Mouse (Mus musculus): ENCODE measurements around the gene Psmd4. TPM values are rescaled to one million over a fixed set of nuclear protein-coding genes. Genes with fewer than 3 reads are reported as not detected.

Psmd4 gene
- polyA plus RNA-seq, 1 experiment from 2014 or later, result 277 TPM

- H3K9ac ChIP-seq, result no peak overlapping the region
- no peak overlapping the region for H3K4me3 ChIP-seq
- H3K4me1 ChIP-seq, result peaks cover 16% of the 10 kb centered on the region
- no peaks in the 10 kb centered on the region for H3K27me3 ChIP-seq (replicated peaks)
- no peak for ATAC-seq (replicated peaks)
- no peaks in the 10 kb centered on the region for H3K9me3 ChIP-seq
- WGBS, result 91% methylated on average over 2 of the region's 2 CpGs
- no peak overlapping the region for H3K4me2 ChIP-seq
- H3K27ac ChIP-seq, result no peak overlapping the region
- H3K36me3 ChIP-seq (replicated peaks), result no peaks in the 10 kb centered on the region
Measured at GRCm38 (mm10) chr3:95018741-95019140, 23.7 kb downstream of the Psmd4 start.

GRCm38 (mm10) chr3:95016532-95017056 lies 25.8 kb downstream of the Psmd4 start:
- Histone ChIP-seq H3K4me2 (peak overlapping the region; percentile 88), H3K27me3 (replicated peaks) (no peaks in the 10 kb centered on the region), H3K27ac (peak overlapping the region; percentile 95), H3K4me3 (peak overlapping the region; percentile 83), H3K9ac (peak overlapping the region; percentile 57), H3K4me1 (peaks cover 24% of the 10 kb centered on the region), H3K36me3 (replicated peaks) (peaks cover 6% of the 10 kb centered on the region; the same call in 1 of the 2 replicates), H3K9me3 (no peaks in the 10 kb centered on the region)
- WGBS, result 3% methylated on average over 21 of the region's 21 CpGs
- no peak for ATAC-seq (replicated peaks)

- Histone ChIP-seq H3K27ac (peak overlapping the region; percentile 95), H3K36me3 (replicated peaks) (peaks cover 12% of the 10 kb centered on the region; the same call in 1 of the 2 replicates), H3K4me1 (peaks cover 24% of the 10 kb centered on the region), H3K4me2 (peak overlapping the region; percentile 88), H3K9me3 (no peaks in the 10 kb centered on the region), H3K4me3 (peak overlapping the region; percentile 83), H3K9ac (peak overlapping the region; percentile 57), H3K27me3 (replicated peaks) (no peaks in the 10 kb centered on the region)
- WGBS, result under 1% methylated on average over 40 of the region's 40 CpGs
- peak; percentile 91 for ATAC-seq (replicated peaks)
Measured at GRCm38 (mm10) chr3:95015891-95016531, 26.4 kb downstream of the Psmd4 start.

GRCm38 (mm10) chr3:95015337-95015872 lies 27.0 kb downstream of the Psmd4 start, which contains the start of gene Zfp687:
Zfp687 (minus strand) TSS chr3:95015448.
- peak; percentile 99 for ATAC-seq (replicated peaks)
- H3K9me3 ChIP-seq, result no peaks in the 10 kb centered on the region
- H3K4me3 ChIP-seq, result peak within 1 kb of the TSS; percentile 83
- no peaks in the 10 kb centered on the region for H3K27me3 ChIP-seq (replicated peaks)
- peaks cover 24% of the 10 kb centered on the region for H3K4me1 ChIP-seq
- H3K4me2 ChIP-seq, result peak within 1 kb of the TSS; percentile 88
- peak within 1 kb of the TSS; percentile 70 for H3K9ac ChIP-seq
- H3K36me3 ChIP-seq (replicated peaks), result peaks cover 18% of the 10 kb centered on the region; the same call in 1 of the 2 replicates
- peak within 1 kb of the TSS; percentile 95 for H3K27ac ChIP-seq
- under 1% methylated on average over 37 of the region's 37 CpGs for WGBS

- under 1% methylated on average over 44 of the region's 44 CpGs for WGBS
- Histone ChIP-seq H3K4me3 (peak overlapping the region; percentile 83), H3K9ac (peak overlapping the region; percentile 70), H3K4me1 (peaks cover 25% of the 10 kb centered on the region), H3K27me3 (replicated peaks) (no peaks in the 10 kb centered on the region), H3K4me2 (peak overlapping the region; percentile 88), H3K36me3 (replicated peaks) (peaks cover 24% of the 10 kb centered on the region; the same call in 1 of the 2 replicates), H3K27ac (peak overlapping the region; percentile 85), H3K9me3 (no peaks in the 10 kb centered on the region)
- peak; percentile 10 for ATAC-seq (replicated peaks)
Measured at GRCm38 (mm10) chr3:95014428-95015151, 27.8 kb downstream of the Psmd4 start.

GRCm38 (mm10) chr3:95013699-95014427 lies 28.6 kb downstream of the Psmd4 start:
- no peak overlapping the region for H3K27ac ChIP-seq
- H3K36me3 ChIP-seq (replicated peaks), result peaks cover 31% of the 10 kb centered on the region; the same call in 1 of the 2 replicates
- 14% methylated on average over 13 of the region's 13 CpGs for WGBS

GRCm38 (mm10) chr3:95012982-95013381 lies 29.4 kb downstream of the Psmd4 start:
- Histone ChIP-seq H3K9ac (no peak overlapping the region), H3K4me3 (no peak overlapping the region), H3K36me3 (replicated peaks) (peaks cover 32% of the 10 kb centered on the region; the same call in 1 of the 2 replicates), H3K27ac (no peak overlapping the region), H3K4me2 (peak overlapping the region; percentile 88; the same call in 1 of the 2 replicates), H3K4me1 (peaks cover 27% of the 10 kb centered on the region), H3K9me3 (no peaks in the 10 kb centered on the region), H3K27me3 (replicated peaks) (no peaks in the 10 kb centered on the region)
- WGBS, result 89% methylated on average over 3 of the region's 3 CpGs
- no peak for ATAC-seq (replicated peaks)

More at GRCm38 (mm10) chr3:95013699-95014427, 28.6 kb downstream of the Psmd4 start:
- Histone ChIP-seq H3K4me1 (peaks cover 27% of the 10 kb centered on the region), H3K4me2 (peak overlapping the region; percentile 88), H3K27me3 (replicated peaks) (no peaks in the 10 kb centered on the region), H3K9ac (peak overlapping the region; percentile 70), H3K4me3 (peak overlapping the region; percentile 83), H3K9me3 (no peaks in the 10 kb centered on the region)
- ATAC-seq (replicated peaks), result no peak

- peaks cover 19% of the 10 kb centered on the region for H3K4me1 ChIP-seq
- ATAC-seq (replicated peaks), result no peak
- H3K9ac ChIP-seq, result no peak overlapping the region
- H3K36me3 ChIP-seq (replicated peaks), result peaks cover 41% of the 10 kb centered on the region
- no peaks in the 10 kb centered on the region for H3K27me3 ChIP-seq (replicated peaks)
- no peak overlapping the region for H3K4me3 ChIP-seq
- no peak overlapping the region for H3K27ac ChIP-seq
- H3K4me2 ChIP-seq, result no peak overlapping the region
- no peaks in the 10 kb centered on the region for H3K9me3 ChIP-seq
- 92% methylated on average over 7 of the region's 7 CpGs for WGBS
Measured at GRCm38 (mm10) chr3:95010396-95010795, 32.0 kb downstream of the Psmd4 start.

- WGBS, result 85% methylated on average over 9 of the region's 9 CpGs
- ATAC-seq (replicated peaks), result peak; percentile 22; the same call in 1 of the 2 replicates
- Histone ChIP-seq H3K4me1 (peaks cover 2% of the 10 kb centered on the region; the same call in 1 of the 2 replicates), H3K9ac (no peak overlapping the region), H3K27ac (no peak overlapping the region), H3K9me3 (no peaks in the 10 kb centered on the region), H3K36me3 (replicated peaks) (peaks cover 60% of the 10 kb centered on the region), H3K4me3 (no peak overlapping the region), H3K4me2 (no peak overlapping the region), H3K27me3 (replicated peaks) (no peaks in the 10 kb centered on the region)
Measured at GRCm38 (mm10) chr3:95007706-95008105, 34.7 kb downstream of the Psmd4 start.

- 87% methylated on average over 3 of the region's 3 CpGs for whole genome bisulfite sequencing
- no peak overlapping the region for H3K27ac ChIP-seq
- H3K4me3 ChIP-seq, result no peak overlapping the region
- H3K9me3 ChIP-seq, result no peaks in the 10 kb centered on the region
- no peak overlapping the region for H3K4me2 ChIP-seq
- no peaks in the 10 kb centered on the region for H3K27me3 ChIP-seq (replicated peaks)
- peaks cover 53% of the 10 kb centered on the region for H3K36me3 ChIP-seq (replicated peaks)
- ATAC-seq (replicated peaks), result no peak
- H3K4me1 ChIP-seq, result peaks cover 2% of the 10 kb centered on the region; the same call in 1 of the 2 replicates
- no peak overlapping the region for H3K9ac ChIP-seq
Measured at GRCm38 (mm10) chr3:95005651-95006050, 36.8 kb downstream of the Psmd4 start.

GRCm38 (mm10) chr3:95003273-95003672 lies 39.1 kb downstream of the Psmd4 start:
- no peak for ATAC-seq (replicated peaks)
- Histone ChIP-seq H3K4me1 (no peaks in the 10 kb centered on the region; the same call in 1 of the 2 replicates), H3K27ac (no peak overlapping the region), H3K9ac (no peak overlapping the region), H3K27me3 (replicated peaks) (no peaks in the 10 kb centered on the region), H3K4me2 (no peak overlapping the region), H3K36me3 (replicated peaks) (peaks cover 54% of the 10 kb centered on the region), H3K4me3 (no peak overlapping the region), H3K9me3 (no peaks in the 10 kb centered on the region)

Data from midbrain, embryonic 15.5 days (tissue).